Mouse (Mus musculus) heart, embryonic 13.5 days (tissue): ENCODE measurements at regions not wholly inside any gene's neighbourhood (a gene's known extent, or its start where the extent isn't known, plus 50 kb on each side); places are given as distances from the start of the nearest gene placed in this dataset.

Experiments
- ATAC-seq: fragments of 200-750 bp; cut with Nextera tagmentation; 2 replicates; pipeline ENCODE4 v1.8.0; 2017; ENCODE audit warnings: moderate TSS enrichment; ENCODE audit not compliant: insufficient number of reproducible peaks, low FRiP score, low TSS enrichment; ENCODE audit errors: extremely low read depth
- H3K27ac ChIP-seq: fragments of 300-500 bp; sonication (generic); replicated peaks from 2 replicates; pipeline ENCODE4 v1.5.1; 2015; ENCODE audit warnings: moderate library complexity, mild to moderate bottlenecking, inconsistent platforms
- H3K27me3 ChIP-seq: fragments of 300-500 bp; sonication (generic); replicated peaks from 2 replicates; pipeline ENCODE4 v1.6.1; 2015; ENCODE audit warnings: mild to moderate bottlenecking, inconsistent platforms
- H3K36me3 ChIP-seq: fragments of 300-500 bp; sonication (generic); 2 replicates; pipeline ENCODE4 v1.6.1; 2015; ENCODE audit warnings: mild to moderate bottlenecking, inconsistent platforms
- H3K4me1 ChIP-seq: fragments of 300-500 bp; sonication (generic); 2 replicates; pipeline ENCODE4 v1.6.1; 2015; ENCODE audit warnings: inconsistent platforms
- H3K4me2 ChIP-seq: fragments of 300-500 bp; sonication (generic); 2 replicates; pipeline ENCODE4 v1.6.1; 2015; ENCODE audit warnings: inconsistent platforms, mild to moderate bottlenecking, moderate library complexity
- H3K4me3 ChIP-seq: fragments of 300-500 bp; sonication (generic); 2 replicates; pipeline ENCODE4 v1.5.1; 2015; ENCODE audit warnings: moderate library complexity, mild to moderate bottlenecking, inconsistent platforms
- H3K9ac ChIP-seq: fragments of 300-500 bp; sonication (generic); 2 replicates; pipeline ENCODE4 v1.6.1; 2015; ENCODE audit warnings: inconsistent platforms, mild to moderate bottlenecking, moderate library complexity
- H3K9me3 ChIP-seq: fragments of 300-500 bp; sonication (generic); 2 replicates; pipeline ENCODE4 v1.6.1; 2016; ENCODE audit warnings: inconsistent platforms
- WGBS: fragments of 180-500 bp; shearing (Covaris S2); methylation state at CpG from one replicate; pipeline ENCODE4 v1.1.7; 2015; ENCODE audit warnings: mixed read lengths; 5-methylcytosine and 5-hydroxymethylcytosine counted together

GRCm38 (mm10) chr7:70219310-70219709 is 147.2 kb downstream of the Nr2f2 start:
- Histone ChIP-seq H3K9ac (no peak overlapping the region), H3K27ac (no peak overlapping the region), H3K4me2 (no peak overlapping the region), H3K27me3 (no peaks in the 10 kb centered on the region), H3K4me1 (peaks cover 1% of the 10 kb centered on the region), H3K36me3 (no peaks in the 10 kb centered on the region), H3K4me3 (no peak overlapping the region), H3K9me3 (no peaks in the 10 kb centered on the region)
- WGBS: 85% methylated on average over 6 of the region's 6 CpGs
- ATAC-seq: no peak

GRCm38 (mm10) chr7:70217137-70217536 is 149.4 kb downstream of the Nr2f2 start:
- no peak for ATAC-seq
- Histone ChIP-seq H3K4me2 (no peak overlapping the region), H3K4me1 (peaks cover 5% of the 10 kb centered on the region), H3K27me3 (no peaks in the 10 kb centered on the region), H3K36me3 (no peaks in the 10 kb centered on the region), H3K9me3 (no peaks in the 10 kb centered on the region), H3K4me3 (no peak overlapping the region), H3K27ac (no peak overlapping the region), H3K9ac (no peak overlapping the region)
- WGBS: 75% methylated on average over 2 of the region's 2 CpGs

GRCm38 (mm10) chr7:70213970-70214520 is 152.5 kb downstream of the Nr2f2 start:
- H3K9me3 ChIP-seq: no peaks in the 10 kb centered on the region
- H3K4me1 ChIP-seq: peaks cover 5% of the 10 kb centered on the region
- H3K36me3 ChIP-seq: no peaks in the 10 kb centered on the region
- H3K9ac ChIP-seq: no peak overlapping the region
- no peak for ATAC-seq
- no peaks in the 10 kb centered on the region for H3K27me3 ChIP-seq
- no peak overlapping the region for H3K27ac ChIP-seq
- 39% methylated on average over 4 of the region's 4 CpGs for WGBS
- no peak overlapping the region for H3K4me3 ChIP-seq
- no peak overlapping the region for H3K4me2 ChIP-seq

GRCm38 (mm10) chr7:70205900-70206299 is 160.6 kb downstream of the Nr2f2 start:
- no peak overlapping the region for H3K27ac ChIP-seq
- no peaks in the 10 kb centered on the region for H3K4me1 ChIP-seq
- H3K9me3 ChIP-seq: no peaks in the 10 kb centered on the region
- H3K36me3 ChIP-seq: no peaks in the 10 kb centered on the region
- WGBS: 54% methylated on average over 1 of the region's 1 CpGs
- H3K27me3 ChIP-seq: no peaks in the 10 kb centered on the region
- H3K4me2 ChIP-seq: no peak overlapping the region
- no peak overlapping the region for H3K9ac ChIP-seq
- H3K4me3 ChIP-seq: no peak overlapping the region
- no peak for ATAC-seq

GRCm38 (mm10) chr7:70200188-70200587 is 166.3 kb downstream of the Nr2f2 start:
- Histone ChIP-seq H3K9ac (no peak overlapping the region), H3K4me1 (no peaks in the 10 kb centered on the region), H3K9me3 (no peaks in the 10 kb centered on the region), H3K36me3 (no peaks in the 10 kb centered on the region), H3K27ac (no peak overlapping the region), H3K27me3 (no peaks in the 10 kb centered on the region), H3K4me2 (no peak overlapping the region), H3K4me3 (no peak overlapping the region)
- no peak for ATAC-seq
- 80% methylated on average over 4 of the region's 4 CpGs for WGBS

GRCm38 (mm10) chr7:70178956-70179355 is 187.6 kb downstream of the Nr2f2 start:
- Histone ChIP-seq H3K27me3 (peaks cover 6% of the 10 kb centered on the region; the same call in 1 of the 2 replicates), H3K9me3 (no peaks in the 10 kb centered on the region), H3K27ac (no peak overlapping the region), H3K9ac (no peak overlapping the region), H3K4me3 (no peak overlapping the region), H3K4me2 (no peak overlapping the region), H3K36me3 (no peaks in the 10 kb centered on the region), H3K4me1 (no peaks in the 10 kb centered on the region)
- WGBS: 75% methylated on average over 2 of the region's 2 CpGs
- no peak for ATAC-seq

GRCm38 (mm10) chr7:70178006-70178405 is 188.5 kb downstream of the Nr2f2 start:
- Histone ChIP-seq H3K4me2 (no peak overlapping the region), H3K36me3 (no peaks in the 10 kb centered on the region), H3K9ac (no peak overlapping the region), H3K27ac (no peak overlapping the region), H3K4me1 (no peaks in the 10 kb centered on the region), H3K9me3 (no peaks in the 10 kb centered on the region), H3K4me3 (no peak overlapping the region), H3K27me3 (peaks cover 6% of the 10 kb centered on the region; the same call in 1 of the 2 replicates)
- ATAC-seq: no peak
- WGBS: 51% methylated on average over 2 of the region's 2 CpGs

- Histone ChIP-seq H3K9me3 (no peaks in the 10 kb centered on the region), H3K27ac (no peak overlapping the region), H3K27me3 (peaks cover 6% of the 10 kb centered on the region; the same call in 1 of the 2 replicates), H3K4me3 (no peak overlapping the region), H3K36me3 (no peaks in the 10 kb centered on the region), H3K4me2 (no peak overlapping the region), H3K4me1 (no peaks in the 10 kb centered on the region), H3K9ac (no peak overlapping the region)
- 75% methylated on average over 16 of the region's 16 CpGs for WGBS
- no peak for ATAC-seq
Measured at GRCm38 (mm10) chr7:70176686-70177259, 189.8 kb downstream of the Nr2f2 start.

- 73% methylated on average over 7 of the region's 7 CpGs for WGBS
- no peak overlapping the region for H3K9ac ChIP-seq
- H3K27me3 ChIP-seq: peaks cover 6% of the 10 kb centered on the region; the same call in 1 of the 2 replicates
- H3K36me3 ChIP-seq: no peaks in the 10 kb centered on the region
- H3K9me3 ChIP-seq: no peaks in the 10 kb centered on the region
- no peak overlapping the region for H3K4me3 ChIP-seq
- no peak overlapping the region for H3K27ac ChIP-seq
- H3K4me2 ChIP-seq: no peak overlapping the region
- ATAC-seq: no peak
- no peaks in the 10 kb centered on the region for H3K4me1 ChIP-seq
Measured at GRCm38 (mm10) chr7:70176086-70176485, 190.4 kb downstream of the Nr2f2 start.

GRCm38 (mm10) chr7:70172431-70172830 is 194.1 kb downstream of the Nr2f2 start:
- H3K9me3 ChIP-seq: no peaks in the 10 kb centered on the region
- no peaks in the 10 kb centered on the region for H3K36me3 ChIP-seq
- no peak for ATAC-seq
- no peak overlapping the region for H3K4me3 ChIP-seq
- 67% methylated on average over 7 of the region's 7 CpGs for WGBS
- H3K9ac ChIP-seq: no peak overlapping the region
- no peaks in the 10 kb centered on the region for H3K4me1 ChIP-seq
- H3K27ac ChIP-seq: no peak overlapping the region
- no peak overlapping the region for H3K4me2 ChIP-seq
- H3K27me3 ChIP-seq: peaks cover 6% of the 10 kb centered on the region; the same call in 1 of the 2 replicates

- no peak for ATAC-seq
- Histone ChIP-seq H3K27ac (no peak overlapping the region), H3K4me2 (no peak overlapping the region), H3K36me3 (no peaks in the 10 kb centered on the region), H3K4me1 (no peaks in the 10 kb centered on the region), H3K9ac (no peak overlapping the region), H3K4me3 (no peak overlapping the region), H3K9me3 (no peaks in the 10 kb centered on the region), H3K27me3 (no peaks in the 10 kb centered on the region)
- WGBS: 71% methylated on average over 4 of the region's 4 CpGs
Measured at GRCm38 (mm10) chr7:70171456-70171855, 195.1 kb downstream of the Nr2f2 start.

GRCm38 (mm10) chr7:70168080-70168479 is 198.5 kb downstream of the Nr2f2 start:
- Histone ChIP-seq H3K4me1 (no peaks in the 10 kb centered on the region), H3K9me3 (no peaks in the 10 kb centered on the region), H3K36me3 (no peaks in the 10 kb centered on the region), H3K9ac (no peak overlapping the region), H3K4me3 (no peak overlapping the region), H3K4me2 (no peak overlapping the region), H3K27me3 (no peaks in the 10 kb centered on the region), H3K27ac (no peak overlapping the region)
- WGBS: 50% methylated on average over 4 of the region's 4 CpGs
- ATAC-seq: no peak
